Mouse (Mus musculus): ENCODE measurements around the gene Car5a. TPM values are rescaled to one million over a fixed set of nuclear protein-coding genes. Genes with fewer than 3 reads are reported as not detected.

Gene Car5a
- total RNA-seq, 2 experiments from 2014 or later = not detected

DNA sequence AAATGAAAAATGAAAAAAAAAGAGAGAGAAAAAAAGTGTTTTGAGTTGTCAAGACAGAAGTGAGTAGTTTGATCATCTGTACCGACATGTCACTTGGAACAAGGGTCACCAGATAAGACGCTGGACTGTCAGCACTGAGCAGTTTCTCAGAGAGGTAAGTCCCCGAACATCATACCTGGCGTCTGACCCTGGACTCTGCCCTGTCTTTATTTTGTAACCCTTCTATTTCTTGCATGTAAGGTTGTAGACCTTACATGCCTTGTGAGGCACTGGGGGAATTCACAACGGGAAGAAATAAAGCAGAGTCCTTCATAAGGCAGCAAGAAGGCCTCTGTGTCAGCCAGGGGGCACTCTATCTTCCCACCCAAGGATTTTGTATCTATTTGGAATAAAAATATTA is 20.0 kb downstream of the Car5a start:
- DNase-seq = no peak
- Histone ChIP-seq H3K4me3 (no peak overlapping the region), H3K27ac (no peak overlapping the region)
- intact Hi-C loops (cut with DNase I) = loop anchor here (1.0 to 10.0 kb wide), 2 partner anchors 74 to 230 kb away; no protein-coding TSS in a partner anchor
- TF ChIP-seq CTCF (IDR thresholded peaks at IDR 0.05) = no peak

DNA sequence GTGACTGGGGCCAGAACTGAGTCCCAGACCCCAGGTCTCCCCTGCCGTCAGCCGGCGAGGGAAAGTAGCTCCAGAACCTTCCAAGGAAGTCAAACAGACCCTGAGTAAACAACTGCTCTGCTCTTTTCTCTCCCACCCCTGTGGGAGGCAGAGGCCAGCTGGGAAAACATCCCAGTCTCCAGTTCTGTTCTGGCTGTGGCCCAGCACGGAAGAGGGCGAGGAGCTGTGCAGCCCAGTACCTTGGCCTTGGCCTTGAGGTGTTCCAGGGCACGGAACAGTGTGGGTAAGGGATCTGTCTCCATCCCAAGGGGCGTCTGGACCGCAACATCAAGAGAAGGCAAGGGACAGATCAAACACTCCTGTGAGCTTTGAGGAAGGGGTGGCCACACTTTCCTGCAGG is 22.6 kb downstream of the Car5a start:
- Histone ChIP-seq H3K4me3 (no peak overlapping the region), H3K27ac (peak overlapping the region; percentile 54)
- no peak for TF ChIP-seq CTCF (IDR thresholded peaks at IDR 0.05)
- intact Hi-C loops (cut with DNase I) = loop anchor here (10.0 kb wide), 1 partner anchor 227 kb away; no protein-coding TSS in a partner anchor
- DNase-seq = peak; percentile 67

DNA sequence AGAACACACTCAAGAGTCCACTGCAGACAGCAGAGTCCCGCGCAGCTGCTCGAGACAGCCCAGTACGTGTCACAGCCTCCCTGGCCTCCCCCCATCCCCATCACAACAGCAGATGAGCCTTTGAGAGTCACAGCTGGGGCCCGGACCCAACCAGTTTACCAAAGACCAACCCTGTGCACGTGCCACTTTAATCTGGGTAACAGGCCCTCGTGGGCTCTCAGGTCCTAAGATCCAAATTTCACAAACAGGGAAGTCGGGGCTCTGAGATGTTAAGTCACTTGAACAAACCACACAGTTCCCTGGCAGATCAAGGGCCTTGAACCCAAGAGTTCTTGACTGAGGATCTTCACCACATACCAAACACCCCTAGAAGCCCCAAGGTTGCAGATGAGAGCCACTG is 23.1 kb downstream of the Car5a start:
- intact Hi-C loops (cut with DNase I) = loop anchor here (10.0 kb wide), 1 partner anchor 227 kb away; no protein-coding TSS in a partner anchor

DNA sequence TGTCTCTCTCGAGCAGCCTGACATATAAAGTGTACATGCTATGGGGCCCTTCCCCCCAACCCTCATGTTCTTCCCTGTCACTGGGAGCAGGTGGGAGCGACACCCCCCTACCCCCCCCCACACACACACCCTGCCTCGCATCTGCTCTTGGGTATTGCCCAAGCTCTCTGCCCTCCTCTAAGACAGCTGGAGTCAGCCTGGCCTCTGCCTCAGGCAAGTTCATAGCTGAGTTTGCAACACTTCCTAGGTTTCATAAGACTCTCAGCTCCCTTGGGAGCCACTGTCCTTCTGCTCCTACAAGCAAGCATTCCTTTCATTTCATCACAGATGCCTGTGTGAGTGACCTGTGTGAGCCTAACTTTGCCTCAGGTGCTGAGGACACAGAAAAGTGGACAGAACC is 25.0 kb downstream of the Car5a start:
- intact Hi-C loops (cut with DNase I) = loop anchor here (10.0 kb wide), 1 partner anchor 225 kb away; no protein-coding TSS in a partner anchor
- Histone ChIP-seq H3K4me3 (no peak overlapping the region), H3K27ac (no peak overlapping the region)
- DNase-seq = peak; percentile 63
- TF ChIP-seq CTCF (IDR thresholded peaks at IDR 0.05) = no peak

More for the DNA sequence above, 23.1 kb downstream of the Car5a start:
- no peak overlapping the region for H3K4me3 ChIP-seq
- no peak for TF ChIP-seq CTCF (IDR thresholded peaks at IDR 0.05)
- DNase-seq = no peak
- H3K27ac ChIP-seq = peak overlapping the region; percentile 54

DNA sequence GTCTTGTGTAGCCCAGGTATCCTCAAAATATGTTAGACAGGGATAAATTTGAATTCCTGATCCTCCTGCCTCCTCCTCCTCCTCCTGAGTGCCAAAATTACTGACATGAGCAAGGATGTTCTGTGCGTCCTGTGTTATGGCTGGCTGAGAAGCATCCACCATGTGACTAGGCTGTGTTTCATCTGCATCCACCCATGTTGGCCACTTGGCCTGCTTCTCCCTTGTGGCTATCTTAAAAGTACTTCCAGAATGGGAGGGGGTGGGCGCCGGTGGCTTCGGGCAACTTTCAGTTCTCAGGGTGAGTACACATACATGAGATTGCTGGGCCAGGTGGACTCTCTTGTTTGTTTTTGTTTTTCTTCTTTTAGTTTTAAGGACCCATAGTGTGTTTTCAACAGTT is 25.5 kb downstream of the Car5a start:
- intact Hi-C loops (cut with DNase I) = no loop called here
- TF ChIP-seq CTCF (IDR thresholded peaks at IDR 0.05) = no peak
- Histone ChIP-seq H3K4me3 (no peak overlapping the region), H3K27ac (no peak overlapping the region)
- DNase-seq = no peak

DNA sequence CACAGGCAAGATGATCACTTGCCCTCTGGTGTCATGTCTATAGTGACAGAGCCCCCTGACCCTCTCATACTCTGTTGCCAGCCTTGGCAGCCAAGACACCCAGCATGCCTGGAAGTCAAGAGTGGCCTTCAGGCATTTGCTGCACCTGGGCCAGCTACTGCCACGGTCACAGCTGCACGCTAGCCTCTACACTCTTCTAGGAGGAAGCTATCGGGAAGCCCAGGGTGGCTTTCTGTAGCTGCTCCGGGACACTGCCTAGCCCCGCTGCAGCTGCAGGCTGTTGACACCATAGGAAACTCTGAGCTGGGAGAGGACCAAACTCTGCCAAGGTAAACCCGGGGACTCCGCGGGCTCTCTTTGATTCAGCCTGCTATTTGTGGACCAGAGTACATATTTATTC is 31.3 kb downstream of the Car5a start:
- DNase-seq = no peak
- no peak for TF ChIP-seq CTCF (IDR thresholded peaks at IDR 0.05)
- Histone ChIP-seq H3K4me3 (no peak overlapping the region), H3K27ac (no peak overlapping the region)
- intact Hi-C loops (cut with DNase I) = no loop called here

DNA sequence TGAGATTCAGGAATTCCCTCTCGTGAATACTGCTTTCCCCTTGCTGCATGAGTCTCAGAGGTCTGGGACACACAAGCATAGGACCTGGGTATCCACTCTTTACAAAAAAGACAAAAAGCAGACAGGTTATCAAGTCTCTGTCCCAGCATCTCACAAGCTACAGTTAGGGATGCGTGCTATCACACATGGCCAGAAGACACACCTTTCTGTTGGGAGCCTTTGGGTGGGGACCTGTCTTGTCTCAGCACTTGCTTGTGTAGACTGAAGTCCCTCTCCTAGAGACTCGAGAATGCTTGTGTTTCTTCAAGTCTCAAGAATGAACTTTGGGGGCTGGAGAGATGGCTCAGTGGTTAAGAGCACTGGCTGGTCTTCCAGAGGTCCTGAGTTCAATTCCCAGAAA is 31.9 kb downstream of the Car5a start:
- Histone ChIP-seq H3K27ac (no peak overlapping the region), H3K4me3 (no peak overlapping the region)
- intact Hi-C loops (cut with DNase I) = no loop called here
- TF ChIP-seq CTCF (IDR thresholded peaks at IDR 0.05) = no peak
- no peak for DNase-seq

DNA sequence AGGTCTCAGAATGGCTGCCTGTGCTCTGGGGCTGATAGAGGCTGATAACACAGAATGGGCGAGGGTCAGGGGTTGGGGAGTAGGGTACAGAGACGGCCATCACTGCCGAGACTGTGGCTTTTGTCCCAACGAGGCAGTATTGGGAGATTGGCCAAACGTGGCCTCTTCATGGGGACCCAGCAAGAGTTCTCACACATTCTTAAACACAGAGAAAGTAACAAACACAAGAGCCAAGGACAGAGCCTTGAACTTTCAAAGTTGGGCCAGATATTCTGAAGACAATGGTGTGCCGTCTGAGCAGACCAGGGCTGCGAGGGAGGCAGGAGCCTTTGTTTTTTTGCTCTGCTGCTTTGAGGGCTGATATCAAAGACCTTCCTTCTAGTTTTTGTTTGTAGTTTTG is 32.7 kb downstream of the Car5a start:
- no peak for TF ChIP-seq CTCF (IDR thresholded peaks at IDR 0.05)
- intact Hi-C loops (cut with DNase I) = no loop called here
- no peak overlapping the region for H3K4me3 ChIP-seq
- no peak overlapping the region for H3K27ac ChIP-seq
- no peak for DNase-seq

DNA sequence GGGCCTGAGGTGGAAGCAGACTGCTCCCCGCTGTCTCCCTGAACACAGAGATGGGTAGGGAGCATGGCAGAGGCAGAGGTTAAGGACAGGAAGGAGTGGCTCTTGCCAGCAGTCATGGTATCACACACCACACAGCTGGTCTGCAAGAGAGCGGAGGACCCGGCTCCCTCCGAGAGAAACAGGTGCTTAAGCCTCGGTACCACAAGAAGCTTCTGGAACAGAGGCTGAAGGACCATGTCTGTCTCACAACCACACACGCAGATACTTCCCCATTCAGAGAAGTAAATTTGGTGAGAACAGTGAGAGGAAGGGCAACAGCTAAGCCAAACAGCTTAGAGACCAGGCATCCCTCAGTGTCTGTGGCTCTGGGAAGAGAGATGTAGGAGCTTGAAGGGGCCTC is 33.3 kb downstream of the Car5a start:
- no peak for TF ChIP-seq CTCF (IDR thresholded peaks at IDR 0.05)
- no peak for DNase-seq
- intact Hi-C loops (cut with DNase I) = no loop called here

DNA sequence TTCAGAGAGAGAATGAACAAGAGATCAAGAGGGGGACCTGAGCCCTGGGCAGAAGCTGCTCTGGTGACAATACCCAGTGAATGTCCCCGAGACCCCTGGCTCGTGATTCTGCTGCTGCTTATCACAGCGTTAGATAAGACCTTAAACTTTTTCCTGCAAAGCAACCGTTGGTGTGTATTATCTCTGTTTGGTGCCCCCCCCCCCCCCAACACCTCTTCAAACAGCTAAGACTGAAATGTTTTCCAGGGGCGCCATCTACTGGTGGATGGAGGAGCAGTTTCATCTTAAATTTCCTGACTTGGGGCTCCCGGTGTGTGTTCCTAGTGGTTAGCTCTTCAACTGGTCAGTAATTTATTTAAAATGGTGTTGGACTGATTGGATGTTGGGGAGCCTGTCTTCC is 35.0 kb downstream of the Car5a start:
- DNase-seq = peak; percentile 77
- Histone ChIP-seq H3K27ac (no peak overlapping the region), H3K4me3 (no peak overlapping the region)
- intact Hi-C loops (cut with DNase I) = loop anchor here (1.0 kb wide), 2 partner anchors 35 to 59 kb away; no protein-coding TSS in a partner anchor
- TF ChIP-seq CTCF (IDR thresholded peaks at IDR 0.05) = peak; percentile 76

More for the DNA sequence above, 33.3 kb downstream of the Car5a start:
- Histone ChIP-seq H3K27ac (no peak overlapping the region), H3K4me3 (no peak overlapping the region)

DNA sequence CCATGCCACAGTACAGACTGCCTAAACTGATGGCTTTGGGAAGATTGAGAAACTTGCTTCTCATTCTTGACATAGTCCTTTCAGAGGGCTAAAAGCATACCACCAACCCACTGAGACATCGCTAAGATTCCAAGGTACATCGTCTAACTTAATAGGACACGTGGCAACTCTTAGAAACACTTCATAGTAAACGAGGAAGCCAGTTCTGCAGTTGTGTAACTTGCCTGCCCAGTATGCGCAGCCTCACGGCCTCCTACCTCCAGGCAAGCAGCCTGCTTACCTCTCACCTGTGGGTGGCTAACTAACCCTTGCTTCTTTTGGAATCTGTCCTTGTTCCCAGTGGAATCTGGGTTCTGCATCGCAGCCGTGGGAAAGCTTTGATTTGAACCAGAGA is 35.6 kb downstream of the Car5a start:
- no peak for DNase-seq
- Histone ChIP-seq H3K27ac (no peak overlapping the region), H3K4me3 (no peak overlapping the region)
- TF ChIP-seq CTCF (IDR thresholded peaks at IDR 0.05) = no peak
- intact Hi-C loops (cut with DNase I) = loop anchor here (1.0 kb wide), 2 partner anchors 35 to 59 kb away; no protein-coding TSS in a partner anchor

DNA sequence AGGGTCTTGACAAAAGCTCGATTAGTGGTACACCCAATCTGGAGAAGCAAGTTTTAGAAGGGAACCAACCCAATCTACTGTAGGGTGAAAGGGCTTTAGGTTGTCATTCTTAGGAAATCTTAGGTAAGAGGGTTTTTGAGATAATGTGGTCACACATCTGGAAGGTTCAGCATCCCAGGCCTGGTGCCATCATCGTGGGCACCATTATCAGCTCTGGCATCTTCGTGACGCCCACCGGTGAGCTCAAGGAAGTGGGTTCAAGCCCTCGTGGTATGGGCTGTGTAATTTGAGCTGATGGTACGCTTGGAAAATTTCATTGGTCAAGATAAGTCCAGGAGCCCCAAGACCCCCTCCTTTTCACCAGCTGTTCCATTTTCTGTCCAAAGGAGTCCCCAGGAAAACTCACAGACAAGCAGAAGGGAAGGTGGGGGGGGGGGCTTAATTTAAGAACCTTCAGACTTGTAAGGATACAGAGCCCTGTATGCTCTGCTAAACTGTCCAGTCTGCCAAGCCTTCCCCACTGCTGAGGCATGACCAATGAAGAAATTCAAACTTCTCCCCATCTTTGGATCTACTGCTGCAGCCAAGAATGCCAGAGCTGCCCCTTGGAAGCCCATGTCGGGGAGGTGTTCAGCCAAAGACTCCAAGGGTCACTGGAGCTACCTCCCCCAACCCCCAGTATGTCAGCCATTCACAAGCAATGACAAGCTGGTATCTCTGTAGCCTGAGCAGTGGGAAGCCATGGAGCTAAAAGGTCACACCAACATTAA is 36.1 kb downstream of the Car5a start:
- DNase-seq = no peak
- Histone ChIP-seq H3K27ac (no peak overlapping the region), H3K4me3 (no peak overlapping the region)
- intact Hi-C loops (cut with DNase I) = loop anchor here (1.0 kb wide), 2 partner anchors 34 to 58 kb away; no protein-coding TSS in a partner anchor
- TF ChIP-seq CTCF (IDR thresholded peaks at IDR 0.05) = no peak

DNA sequence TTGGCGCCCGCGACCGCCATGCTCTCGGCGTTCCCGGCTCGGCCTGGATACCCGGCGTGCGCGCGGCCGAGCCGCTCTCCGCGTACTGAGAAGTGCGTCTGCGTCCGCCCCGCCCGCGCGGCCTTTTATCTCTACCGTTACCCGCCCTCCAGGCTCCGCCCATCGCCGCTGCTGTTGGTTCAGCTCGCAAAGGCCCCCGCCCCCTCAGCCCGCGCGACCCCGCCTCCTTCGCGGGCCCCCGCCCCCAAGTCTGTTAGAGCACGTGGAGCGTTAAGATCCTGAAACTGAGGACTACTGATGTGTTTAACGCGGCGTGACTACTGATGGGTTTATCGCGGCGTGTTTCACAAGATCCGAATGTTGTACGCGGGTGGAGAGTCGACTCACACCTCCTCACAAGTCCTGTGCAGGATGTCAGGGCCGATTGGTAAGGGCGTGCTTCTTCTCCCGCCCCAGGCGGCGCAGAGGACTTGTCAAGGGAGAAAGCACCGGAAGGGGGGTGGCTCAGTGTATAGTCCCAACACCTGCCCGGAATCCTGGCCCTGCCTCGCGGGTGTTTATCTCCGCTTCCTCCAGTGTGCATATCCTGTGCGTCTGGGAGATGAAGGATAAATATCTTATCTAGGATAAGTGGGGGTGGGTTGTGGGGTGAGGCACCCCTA is 37.0 kb downstream of the Car5a start, which contains the start of gene Slc7a5:
Gene Slc7a5 (minus strand): TSS at position 108 of the 662 bp plus-strand sequence.
- peak; percentile 98 for DNase-seq
- intact Hi-C loops (cut with DNase I) = no loop called here
- peak within 1 kb of the TSS; percentile 89 for H3K4me3 ChIP-seq
- TF ChIP-seq CTCF (IDR thresholded peaks at IDR 0.05) = no peak
- peak within 1 kb of the TSS; percentile 70 for H3K27ac ChIP-seq

Data from gastrocnemius, adult 2 months (tissue).